Mouse (Mus musculus): ENCODE measurements at regions not wholly inside any gene's neighbourhood (a gene's known extent, or its start where the extent isn't known, plus 50 kb on each side); places are given as distances from the start of the nearest gene placed in this dataset.

DNA sequence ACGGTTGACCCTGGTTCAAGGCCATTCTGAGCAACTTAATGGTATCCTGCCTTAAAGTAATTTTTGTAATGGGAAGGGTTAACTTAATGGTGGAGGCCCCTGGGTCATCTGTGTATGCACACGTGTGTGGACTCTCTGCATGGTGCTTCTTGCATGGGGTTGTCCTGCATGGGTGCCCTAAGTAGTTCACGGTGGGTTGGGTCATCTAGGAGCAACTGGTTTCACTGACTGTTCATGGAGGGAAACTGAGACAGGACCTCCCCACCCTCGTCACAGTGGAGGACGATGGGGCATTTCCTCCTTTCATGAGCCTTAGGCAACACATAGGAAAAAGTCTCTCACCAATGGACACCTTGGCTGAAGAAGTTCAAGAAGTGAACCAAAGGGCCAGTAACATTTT, 123.4 kb downstream of the Gm11011 start:
- TF ChIP-seq EP300 (optimal IDR thresholded peaks at IDR 0.05) (no peak), CTCF (IDR thresholded peaks at IDR 0.05; ENCODE audit: low read depth) (no peak)
- Histone ChIP-seq H3K36me3 (ENCODE audit: control insufficient read depth, insufficient read depth, low read length) (no peaks in the 10 kb centered on the region), H3K4me3 (ENCODE audit: low read depth, low read length) (no peak overlapping the region), H3K4me1 (replicated peaks; ENCODE audit: control insufficient read depth, insufficient read depth) (no peaks in the 10 kb centered on the region), H3K9me3 (ENCODE audit: control insufficient read depth, low read length) (no peaks in the 10 kb centered on the region), H3K9ac (ENCODE audit: low read length) (no peak overlapping the region), H3K27ac (replicated peaks) (no peak overlapping the region), H3K4me2 (replicated peaks; ENCODE audit: low read depth) (no peak overlapping the region), H3K27me3 (ENCODE audit: control insufficient read depth, insufficient read depth, low read length) (no peaks in the 10 kb centered on the region)
- ATAC-seq (ENCODE audit: low FRiP score, low TSS enrichment) (no peak), DNase-seq (ENCODE audit: low spot score) (no peak)
- 91% methylated on average over 5 of the region's 5 CpGs for WGBS

GRCm38 (mm10) chr2:169461491-169462039, 126.0 kb downstream of the Gm11011 start:
- Histone ChIP-seq H3K4me1 (replicated peaks; ENCODE audit: control insufficient read depth, insufficient read depth) (no peaks in the 10 kb centered on the region), H3K4me2 (replicated peaks; ENCODE audit: low read depth) (no peak overlapping the region), H3K4me3 (ENCODE audit: low read depth, low read length) (no peak overlapping the region), H3K9ac (ENCODE audit: low read length) (no peak overlapping the region), H3K9me3 (ENCODE audit: control insufficient read depth, low read length) (no peaks in the 10 kb centered on the region), H3K27ac (replicated peaks) (no peak overlapping the region), H3K36me3 (ENCODE audit: control insufficient read depth, insufficient read depth, low read length) (no peaks in the 10 kb centered on the region), H3K27me3 (ENCODE audit: control insufficient read depth, insufficient read depth, low read length) (no peaks in the 10 kb centered on the region)
- TF ChIP-seq EP300 (optimal IDR thresholded peaks at IDR 0.05) = no peak
- no peak for TF ChIP-seq CTCF (IDR thresholded peaks at IDR 0.05; ENCODE audit: low read depth)
- WGBS = 72% methylated on average over 12 of the region's 12 CpGs
- DNase-seq (ENCODE audit: low spot score) (no peak), ATAC-seq (ENCODE audit: low FRiP score, low TSS enrichment) (no peak)

DNA sequence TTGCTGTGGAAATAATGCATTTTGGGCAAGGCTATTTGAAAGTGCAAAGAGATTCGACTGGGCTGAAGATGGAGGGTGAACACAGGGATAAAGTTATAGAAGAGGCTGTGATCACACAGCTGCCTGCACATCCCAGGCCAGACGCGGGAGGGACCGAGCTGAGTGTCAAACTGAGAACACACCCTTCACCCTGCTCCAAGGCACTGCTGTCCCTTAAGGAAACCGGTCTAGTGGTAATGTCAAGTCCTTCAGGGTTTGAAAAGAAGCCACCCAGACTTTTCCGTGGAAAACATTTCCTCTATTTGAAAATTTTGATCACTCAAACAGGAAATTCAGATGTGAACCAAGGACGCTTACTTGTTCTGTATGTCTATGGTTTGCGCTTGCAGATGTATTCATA, 134.6 kb downstream of the Gm11011 start:
- H3K36me3 ChIP-seq (ENCODE audit: control insufficient read depth, insufficient read depth, low read length) = no peaks in the 10 kb centered on the region
- ATAC-seq (ENCODE audit: low FRiP score, low TSS enrichment) (no peak), DNase-seq (ENCODE audit: low spot score) (no peak)
- no peak for TF ChIP-seq EP300 (optimal IDR thresholded peaks at IDR 0.05)
- no peak for TF ChIP-seq CTCF (IDR thresholded peaks at IDR 0.05; ENCODE audit: low read depth)
- no peaks in the 10 kb centered on the region for H3K27me3 ChIP-seq (ENCODE audit: control insufficient read depth, insufficient read depth, low read length)
- WGBS = 80% methylated on average over 8 of the region's 8 CpGs
- no peak overlapping the region for H3K9ac ChIP-seq (ENCODE audit: low read length)
- H3K27ac ChIP-seq (replicated peaks) = no peak overlapping the region
- no peak overlapping the region for H3K4me2 ChIP-seq (replicated peaks; ENCODE audit: low read depth)
- no peaks in the 10 kb centered on the region for H3K9me3 ChIP-seq (ENCODE audit: control insufficient read depth, low read length)
- H3K4me3 ChIP-seq (ENCODE audit: low read depth, low read length) = no peak overlapping the region
- H3K4me1 ChIP-seq (replicated peaks; ENCODE audit: control insufficient read depth, insufficient read depth) = no peaks in the 10 kb centered on the region

GRCm38 (mm10) chr2:169450801-169451200, 136.7 kb downstream of the Gm11011 start:
- Histone ChIP-seq H3K4me3 (ENCODE audit: low read depth, low read length) (no peak overlapping the region), H3K36me3 (ENCODE audit: control insufficient read depth, insufficient read depth, low read length) (no peaks in the 10 kb centered on the region), H3K27me3 (ENCODE audit: control insufficient read depth, insufficient read depth, low read length) (no peaks in the 10 kb centered on the region), H3K4me1 (replicated peaks; ENCODE audit: control insufficient read depth, insufficient read depth) (no peaks in the 10 kb centered on the region), H3K4me2 (replicated peaks; ENCODE audit: low read depth) (no peak overlapping the region), H3K9ac (ENCODE audit: low read length) (no peak overlapping the region), H3K9me3 (ENCODE audit: control insufficient read depth, low read length) (no peaks in the 10 kb centered on the region), H3K27ac (replicated peaks) (no peak overlapping the region)
- ATAC-seq (ENCODE audit: low FRiP score, low TSS enrichment) (no peak), DNase-seq (ENCODE audit: low spot score) (no peak)
- WGBS = 80% methylated on average over 6 of the region's 6 CpGs
- no peak for TF ChIP-seq CTCF (IDR thresholded peaks at IDR 0.05; ENCODE audit: low read depth)
- TF ChIP-seq EP300 (optimal IDR thresholded peaks at IDR 0.05) = no peak

DNA sequence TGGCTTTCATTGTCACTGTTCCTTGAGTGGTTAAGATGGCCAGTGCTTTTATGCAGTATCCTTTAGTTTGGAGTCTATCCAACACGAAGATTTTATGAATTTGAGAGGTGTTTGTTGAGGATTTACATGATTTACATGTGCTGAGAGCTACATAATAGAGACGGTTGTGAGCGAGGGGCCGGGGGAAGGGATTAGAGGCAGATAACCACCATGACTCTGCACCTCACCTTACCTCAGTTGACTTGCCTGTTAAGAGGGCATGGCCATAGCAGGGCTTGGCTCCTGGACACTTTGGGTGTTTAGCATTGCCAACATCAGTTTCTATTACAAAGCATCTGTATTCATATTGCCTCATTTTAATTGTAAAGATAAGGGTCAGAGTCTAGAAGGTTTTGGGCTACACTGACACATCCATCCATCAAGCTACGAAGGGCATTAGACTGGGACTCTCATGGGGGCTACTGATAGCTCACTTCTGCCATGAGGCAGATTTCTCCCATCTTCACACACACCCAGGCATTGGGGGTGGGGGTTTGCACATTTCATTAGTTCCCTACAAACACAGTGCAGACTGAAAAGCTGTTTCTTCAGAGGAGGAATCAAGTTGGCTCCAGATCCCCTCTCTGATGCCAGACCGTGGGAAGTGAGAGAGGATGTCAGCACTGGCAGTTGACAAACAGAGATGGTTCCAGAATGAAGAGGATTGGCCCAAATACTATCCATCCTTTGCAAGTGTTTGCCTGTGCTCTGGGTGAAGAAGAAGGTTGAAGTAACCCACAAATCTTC, 139.9 kb downstream of the Gm11011 start:
- no peak for TF ChIP-seq CTCF (IDR thresholded peaks at IDR 0.05; ENCODE audit: low read depth)
- no peak for TF ChIP-seq EP300 (optimal IDR thresholded peaks at IDR 0.05)
- WGBS = 71% methylated on average over 6 of the region's 6 CpGs
- H3K27me3 ChIP-seq (ENCODE audit: control insufficient read depth, insufficient read depth, low read length) = no peaks in the 10 kb centered on the region
- ATAC-seq (ENCODE audit: low FRiP score, low TSS enrichment) (no peak), DNase-seq (ENCODE audit: low spot score) (no peak)
- H3K4me3 ChIP-seq (ENCODE audit: low read depth, low read length) = no peak overlapping the region
- no peak overlapping the region for H3K9ac ChIP-seq (ENCODE audit: low read length)
- no peaks in the 10 kb centered on the region for H3K36me3 ChIP-seq (ENCODE audit: control insufficient read depth, insufficient read depth, low read length)
- no peak overlapping the region for H3K4me2 ChIP-seq (replicated peaks; ENCODE audit: low read depth)
- no peaks in the 10 kb centered on the region for H3K4me1 ChIP-seq (replicated peaks; ENCODE audit: control insufficient read depth, insufficient read depth)
- no peak overlapping the region for H3K27ac ChIP-seq (replicated peaks)
- H3K9me3 ChIP-seq (ENCODE audit: control insufficient read depth, low read length) = no peaks in the 10 kb centered on the region

DNA sequence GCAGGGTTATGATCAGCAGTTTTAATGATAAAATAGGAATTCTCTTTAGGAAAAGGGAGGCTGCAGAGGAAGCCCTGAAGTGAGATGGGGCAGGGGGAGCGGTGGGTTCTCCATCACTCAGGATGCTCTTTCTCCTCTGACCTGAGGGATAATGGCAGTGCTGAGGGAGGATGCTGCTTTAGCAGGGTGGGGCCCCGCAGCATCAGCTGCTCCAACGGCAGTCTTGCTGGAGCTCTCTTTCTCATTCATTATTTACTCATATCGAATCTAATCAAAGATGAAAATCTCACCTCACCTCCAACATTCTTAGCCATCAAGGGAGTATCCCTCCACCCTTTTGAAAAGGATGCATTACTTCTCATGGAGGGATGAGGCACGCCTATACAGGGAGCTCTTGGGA, 141.7 kb downstream of the Gm11011 start:
- DNase-seq (ENCODE audit: low spot score) = no peak
- Histone ChIP-seq H3K27me3 (ENCODE audit: control insufficient read depth, insufficient read depth, low read length) (no peaks in the 10 kb centered on the region), H3K36me3 (ENCODE audit: control insufficient read depth, insufficient read depth, low read length) (no peaks in the 10 kb centered on the region), H3K4me1 (replicated peaks; ENCODE audit: control insufficient read depth, insufficient read depth) (no peaks in the 10 kb centered on the region), H3K4me2 (replicated peaks; ENCODE audit: low read depth) (no peak overlapping the region), H3K4me3 (ENCODE audit: low read depth, low read length) (no peak overlapping the region), H3K9me3 (ENCODE audit: control insufficient read depth, low read length) (no peaks in the 10 kb centered on the region), H3K27ac (replicated peaks) (no peak overlapping the region), H3K9ac (ENCODE audit: low read length) (no peak overlapping the region)
- 77% methylated on average over 5 of the region's 5 CpGs for WGBS
- no peak for TF ChIP-seq EP300 (optimal IDR thresholded peaks at IDR 0.05)
- no peak for TF ChIP-seq CTCF (IDR thresholded peaks at IDR 0.05; ENCODE audit: low read depth)
- no peak for ATAC-seq (ENCODE audit: low FRiP score, low TSS enrichment)

Data from stomach, postnatal 0 days (tissue).